Mouse (Mus musculus) frontal cortex, adult 2 months (tissue): ENCODE measurements at regions not wholly inside any gene's neighbourhood (a gene's known extent, or its start where the extent isn't known, plus 50 kb on each side); places are given as distances from the start of the nearest gene placed in this dataset.

ENCODE experiments used
- DNase-seq, 2 experiments: peaks; one replicate each; pipeline ENCODE4 v3.0.0; 2022; ENCODE audit warnings: low spot score in 1 of 2; ENCODE audit errors: extremely low spot score in 1 of 2

- DNase-seq = peak in 1 of 2 experiments; percentile 47
Observed at GRCm38 (mm10) chr11:25356671-25357586, 853.6 kb downstream of the 5730522E02Rik start.

- no peak for DNase-seq
Observed at GRCm38 (mm10) chr11:25335667-25336066, 874.9 kb downstream of the 5730522E02Rik start.

- no peak for DNase-seq
Observed at GRCm38 (mm10) chr11:25330696-25331095, 879.9 kb downstream of the 5730522E02Rik start.

GRCm38 (mm10) chr11:25322426-25322825 is 888.1 kb downstream of the 5730522E02Rik start:
- DNase-seq = no peak

GRCm38 (mm10) chr11:25321494-25321893 is 889.1 kb downstream of the 5730522E02Rik start:
- no peak for DNase-seq

GRCm38 (mm10) chr11:25314645-25315044 is 895.9 kb downstream of the 5730522E02Rik start:
- DNase-seq = peak; percentile 63 to 65

GRCm38 (mm10) chr11:25313879-25314278 is 896.7 kb downstream of the 5730522E02Rik start:
- no peak for DNase-seq

- no peak for DNase-seq
Observed at GRCm38 (mm10) chr11:25313308-25313707, 897.3 kb downstream of the 5730522E02Rik start.

- DNase-seq = peak; percentile 21 to 35
Observed at GRCm38 (mm10) chr11:25310754-25311153, 899.8 kb downstream of the 5730522E02Rik start.

GRCm38 (mm10) chr11:25301130-25301529 is 909.4 kb downstream of the 5730522E02Rik start:
- DNase-seq = peak; percentile 30 to 88

GRCm38 (mm10) chr11:25288346-25288745 is 922.2 kb downstream of the 5730522E02Rik start:
- DNase-seq = peak in 1 of 2 experiments; percentile 12

GRCm38 (mm10) chr11:25287458-25288247 is 922.9 kb downstream of the 5730522E02Rik start:
- peak in 1 of 2 experiments; percentile 16 for DNase-seq

- DNase-seq = no peak
Observed at GRCm38 (mm10) chr11:25269936-25270540, 940.5 kb downstream of the 5730522E02Rik start.

GRCm38 (mm10) chr11:25262906-25263305 is 947.7 kb downstream of the 5730522E02Rik start:
- no peak for DNase-seq

- no peak for DNase-seq
Observed at GRCm38 (mm10) chr11:25259691-25260090, 950.9 kb downstream of the 5730522E02Rik start.

- DNase-seq = peak; percentile 24 to 73
Observed at GRCm38 (mm10) chr11:25233360-25233890, 977.1 kb downstream of the 5730522E02Rik start.
